Comparison of ENCODE assay signal across 8 mouse cellular contexts in genomic region chr14:75284193-75284915, GRCm38 (mm10). TPM values are rescaled to one million over a fixed set of nuclear protein-coding genes. Genes with fewer than 3 reads are reported as not detected.
A peak's percentile ranks its signal among the peaks of the same experiment; 100 is the strongest.
DNase-seq lines count a peak whose midpoint lies in the region; ATAC-seq lines count a peak whose summit lies in the region.

Gene Zc3h13 (plus strand): TSS chr14:75284373.

- peak within 1 kb of the TSS; percentile 79 for H3K9ac ChIP-seq in hindbrain, embryonic 11.5 days (ENCODE audit: low read depth, low read length)

- WGBS in hindbrain, embryonic 11.5 days, result under 1% methylated on average over 59 of the region's 61 CpGs

- peak within 1 kb of the TSS; percentile 66 for H3K4me2 ChIP-seq in hindbrain, embryonic 11.5 days (replicated peaks; ENCODE audit: low read depth, low read length)

- peak within 1 kb of the TSS; percentile 58; the same call in 1 of the 2 replicates for H3K27ac ChIP-seq in hindbrain, embryonic 11.5 days (ENCODE audit: low read depth, low read length)

- DNase-seq in Muller cell, postnatal 12 days (ENCODE audit: inconsistent ontology term), result peak; percentile 98
- DNase-seq in cerebellum, adult 9-11 months, result peak; percentile 95
- peak; percentile 91 to 96 for DNase-seq in frontal cortex, adult 2 months (ENCODE audit: extremely low spot score in 1 of 2, low spot score in 1 of 2)
- DNase-seq in hindbrain, embryonic 11.5 days (ENCODE audit: low spot score), result peak; percentile 98
- DNase-seq in layer of hippocampus, postnatal 10 days (ENCODE audit: low spot score in 2 of 2), result peak; percentile 98 to 99
- DNase-seq in lung, postnatal 10 days, result peak; percentile 98
- DNase-seq in ovary, postnatal 36 days (ENCODE audit: low spot score), result peak; percentile 96
- peak; percentile 97 for DNase-seq in thymus, postnatal 25 days

- H3K27me3 ChIP-seq in hindbrain, embryonic 11.5 days (ENCODE audit: control insufficient read depth, insufficient read depth, low read length), result no peaks in the 10 kb centered on the region

- ATAC-seq in hindbrain, embryonic 11.5 days (ENCODE audit: low FRiP score), result peak; percentile 99

- H3K36me3 ChIP-seq in hindbrain, embryonic 11.5 days (ENCODE audit: control insufficient read depth, insufficient read depth, low read length), result no peaks in the 10 kb centered on the region

- peak within 1 kb of the TSS; percentile 88 for H3K4me3 ChIP-seq in hindbrain, embryonic 11.5 days (ENCODE audit: low read depth, low read length)

- H3K9me3 ChIP-seq in hindbrain, embryonic 11.5 days (ENCODE audit: control insufficient read depth, low read length), result no peaks in the 10 kb centered on the region

- H3K4me1 ChIP-seq in hindbrain, embryonic 11.5 days (replicated peaks; ENCODE audit: control insufficient read depth, insufficient read depth, low read length), result no peaks in the 10 kb centered on the region

RNA-seq across cellular contexts. Expression of gene Zc3h13, which starts in this region (rescaled TPM):
- polyA plus RNA-seq in frontal cortex, adult 2 months (2012; rRNA removed), result 35.3 and 39.3 TPM in 2 replicates
- 34.8 and 44.6 TPM in 2 replicates for polyA plus RNA-seq in hindbrain, embryonic 11.5 days (2014; fragmentation: Nextera tagmentation; extraction: Ambion mirVana)
- 10 to 100 TPM; 50.1 to 60.0 TPM for total RNA-seq in layer of hippocampus, postnatal 10 days (2021)

Comparison
In these comparisons a context has a peak if more than half of its experiments do, and no peak if none do; other contexts are left out.
1. Peak in every context shown above with its lines: DNase-seq, ATAC-seq, H3K4me3 ChIP-seq and H3K27ac ChIP-seq.